Mouse (Mus musculus): Measurements from ENCODE around the gene Tspan2. TPM values are rescaled to one million over a fixed set of nuclear protein-coding genes. Genes with fewer than 3 reads are reported as not detected.

Tspan2 gene
- polyA plus RNA-seq, 1 experiment: not detected

DNA sequence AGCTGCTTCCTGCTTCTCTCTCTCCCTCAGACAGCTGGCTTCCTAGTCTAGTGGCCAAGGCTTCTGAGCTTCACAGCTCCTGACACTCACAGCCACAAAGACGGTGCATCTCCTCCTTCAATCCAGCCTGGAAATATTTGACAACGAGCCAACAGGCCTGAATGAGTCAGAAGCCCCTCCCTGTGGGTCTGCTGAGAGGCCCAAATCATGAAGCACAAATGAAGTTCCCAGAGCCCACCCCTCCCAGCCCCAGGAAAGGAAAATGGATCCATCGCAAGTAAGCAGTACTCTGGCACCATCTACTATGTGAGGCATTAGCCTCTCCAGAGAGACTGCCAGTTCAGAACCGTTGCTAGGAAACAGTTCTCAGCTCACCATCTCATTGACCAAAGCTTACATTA, 30.3 kb upstream of the Tspan2 start:
- no peak overlapping the region for H3K27ac ChIP-seq (ENCODE audit: insufficient read depth, low read depth, low read length)
- WGBS: 32% methylated on average over 4 of the region's 4 CpGs
- no peak overlapping the region for H3K4me3 ChIP-seq (ENCODE audit: insufficient read depth, low read depth, low read length)

DNA sequence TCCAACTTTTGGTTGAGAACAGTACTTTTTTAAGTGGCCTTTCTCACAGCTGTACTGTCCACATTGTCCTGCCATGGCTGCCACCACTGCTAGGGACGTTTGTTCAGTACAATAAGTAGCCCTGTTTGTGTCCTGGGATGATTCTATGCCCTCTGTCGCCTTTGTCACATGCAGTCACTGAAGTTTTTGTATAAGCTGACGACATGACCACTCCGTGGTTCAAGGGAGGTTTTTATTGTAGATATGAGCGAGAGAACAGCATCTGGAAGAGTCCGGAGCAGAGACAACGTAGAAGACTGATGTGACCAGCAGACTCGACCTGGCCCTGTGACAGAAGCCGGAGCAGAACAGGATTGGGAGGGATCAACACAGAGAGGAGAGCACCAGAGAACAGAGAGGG, 25.7 kb upstream of the Tspan2 start:
- H3K4me3 ChIP-seq (ENCODE audit: insufficient read depth, low read depth, low read length): no peak overlapping the region
- no peak for TF ChIP-seq POLR2A (IDR thresholded peaks at IDR 0.05; ENCODE audit: insufficient read depth, low read depth, low read length)
- no peak for TF ChIP-seq CTCF (IDR thresholded peaks at IDR 0.05; ENCODE audit: insufficient read depth, low read depth, low read length)
- H3K27ac ChIP-seq (ENCODE audit: insufficient read depth, low read depth, low read length): no peak overlapping the region
- 68% methylated on average over 9 of the region's 9 CpGs for WGBS
- peaks cover 2% of the 10 kb centered on the region for H3K4me1 ChIP-seq (ENCODE audit: control insufficient read depth, insufficient read depth, low read length)

More for the DNA sequence above, 30.3 kb upstream of the Tspan2 start:
- TF ChIP-seq CTCF (IDR thresholded peaks at IDR 0.05; ENCODE audit: insufficient read depth, low read depth, low read length): no peak
- TF ChIP-seq POLR2A (IDR thresholded peaks at IDR 0.05; ENCODE audit: insufficient read depth, low read depth, low read length): no peak
- H3K4me1 ChIP-seq (ENCODE audit: control insufficient read depth, insufficient read depth, low read length): no peaks in the 10 kb centered on the region

DNA sequence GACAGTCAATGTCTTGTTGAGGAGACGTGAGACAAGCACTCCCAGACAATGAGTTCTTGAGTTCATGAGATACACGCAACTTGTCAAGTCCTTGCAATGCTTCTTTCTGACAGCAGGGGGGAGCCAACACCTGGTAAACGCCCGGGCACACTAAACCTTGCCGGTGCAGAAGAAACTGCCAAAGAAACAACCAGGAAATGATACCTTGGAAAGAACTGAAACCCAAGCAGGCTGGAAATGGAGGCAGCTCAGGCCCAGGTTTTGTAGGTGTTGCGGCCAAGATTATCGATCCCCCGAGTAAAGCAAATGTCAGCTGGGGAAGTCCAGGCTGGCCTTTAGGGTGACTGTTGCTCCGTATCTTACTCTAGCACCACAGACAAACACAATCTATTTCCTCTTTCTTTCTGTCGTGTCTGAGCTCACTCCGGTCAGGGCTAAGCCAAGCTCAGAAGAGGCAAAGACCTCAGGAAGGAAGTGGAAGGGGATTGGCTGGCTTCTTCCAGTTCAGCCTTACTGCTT, 19.2 kb upstream of the Tspan2 start:
- no peak for TF ChIP-seq POLR2A (IDR thresholded peaks at IDR 0.05; ENCODE audit: insufficient read depth, low read depth, low read length)
- TF ChIP-seq CTCF (IDR thresholded peaks at IDR 0.05; ENCODE audit: insufficient read depth, low read depth, low read length): peak; percentile 80
- H3K4me1 ChIP-seq (ENCODE audit: control insufficient read depth, insufficient read depth, low read length): peaks cover 7% of the 10 kb centered on the region
- H3K27ac ChIP-seq (ENCODE audit: insufficient read depth, low read depth, low read length): no peak overlapping the region
- 38% methylated on average over 11 of the region's 11 CpGs for WGBS
- H3K4me3 ChIP-seq (ENCODE audit: insufficient read depth, low read depth, low read length): peak overlapping the region; percentile 16; the same call in 1 of the 2 replicates

DNA sequence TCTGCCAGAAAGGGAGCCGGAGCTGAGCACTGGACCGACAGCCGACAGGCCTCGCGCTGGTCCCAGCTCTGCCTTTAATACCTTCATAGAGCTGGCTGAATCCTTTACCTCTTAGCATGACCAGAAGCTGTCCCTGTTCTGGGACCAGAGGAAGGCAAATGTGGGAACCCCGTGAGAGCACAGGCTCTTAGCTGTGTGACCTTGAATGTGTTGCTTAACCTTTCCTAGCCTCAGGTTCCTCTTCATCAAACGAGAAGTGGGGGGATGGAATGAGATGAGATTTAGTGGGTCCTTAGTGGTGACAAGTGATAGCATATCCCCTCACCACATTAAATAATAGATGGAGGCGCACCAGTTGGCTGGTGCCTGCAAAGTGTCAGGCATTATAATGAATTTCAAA, 18.5 kb upstream of the Tspan2 start:
- no peak overlapping the region for H3K27ac ChIP-seq (ENCODE audit: insufficient read depth, low read depth, low read length)
- WGBS: 90% methylated on average over 8 of the region's 8 CpGs
- TF ChIP-seq CTCF (IDR thresholded peaks at IDR 0.05; ENCODE audit: insufficient read depth, low read depth, low read length) (no peak), POLR2A (IDR thresholded peaks at IDR 0.05; ENCODE audit: insufficient read depth, low read depth, low read length) (no peak)
- no peak overlapping the region for H3K4me3 ChIP-seq (ENCODE audit: insufficient read depth, low read depth, low read length)
- peaks cover 7% of the 10 kb centered on the region for H3K4me1 ChIP-seq (ENCODE audit: control insufficient read depth, insufficient read depth, low read length)

DNA sequence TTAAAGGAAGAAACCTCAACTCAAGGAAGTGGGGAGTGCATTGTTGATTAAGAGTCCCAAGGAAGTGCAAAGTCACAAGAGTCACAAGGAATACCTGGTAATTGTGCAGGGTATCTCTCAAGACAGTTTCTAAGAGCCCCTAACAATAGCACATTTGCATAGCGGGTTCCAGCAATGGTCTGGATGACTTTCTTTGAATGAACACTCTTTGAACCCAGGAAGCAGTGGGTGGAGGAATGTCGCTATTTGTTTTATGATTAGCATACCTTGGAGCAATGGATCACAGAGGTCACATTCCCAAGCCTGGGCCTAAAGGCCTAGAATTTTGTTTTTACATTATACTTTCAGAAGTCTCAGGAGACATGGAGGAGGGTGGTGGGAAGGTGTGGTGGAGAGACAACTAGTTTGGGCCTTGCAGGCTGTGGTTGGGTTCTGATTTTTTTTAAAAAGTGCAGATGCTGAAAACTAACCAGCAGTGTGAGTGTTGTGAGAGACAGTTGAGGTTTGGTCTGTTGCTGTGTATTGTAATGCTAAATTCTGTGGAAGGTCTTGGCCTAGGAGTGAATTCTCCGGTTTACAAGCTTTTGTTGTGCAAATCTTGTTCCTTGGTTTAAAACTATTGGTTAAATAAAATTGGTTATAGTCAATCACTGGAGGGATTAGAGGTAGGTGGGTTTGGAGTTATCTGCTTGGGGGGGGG, 16.6 kb upstream of the Tspan2 start:
- Histone ChIP-seq H3K27ac (ENCODE audit: insufficient read depth, low read depth, low read length) (no peak overlapping the region), H3K4me1 (ENCODE audit: control insufficient read depth, insufficient read depth, low read length) (peaks cover 7% of the 10 kb centered on the region), H3K4me3 (ENCODE audit: insufficient read depth, low read depth, low read length) (no peak overlapping the region)
- 81% methylated on average over 3 of the region's 3 CpGs for WGBS
- no peak for TF ChIP-seq POLR2A (IDR thresholded peaks at IDR 0.05; ENCODE audit: insufficient read depth, low read depth, low read length)
- no peak for TF ChIP-seq CTCF (IDR thresholded peaks at IDR 0.05; ENCODE audit: insufficient read depth, low read depth, low read length)

DNA sequence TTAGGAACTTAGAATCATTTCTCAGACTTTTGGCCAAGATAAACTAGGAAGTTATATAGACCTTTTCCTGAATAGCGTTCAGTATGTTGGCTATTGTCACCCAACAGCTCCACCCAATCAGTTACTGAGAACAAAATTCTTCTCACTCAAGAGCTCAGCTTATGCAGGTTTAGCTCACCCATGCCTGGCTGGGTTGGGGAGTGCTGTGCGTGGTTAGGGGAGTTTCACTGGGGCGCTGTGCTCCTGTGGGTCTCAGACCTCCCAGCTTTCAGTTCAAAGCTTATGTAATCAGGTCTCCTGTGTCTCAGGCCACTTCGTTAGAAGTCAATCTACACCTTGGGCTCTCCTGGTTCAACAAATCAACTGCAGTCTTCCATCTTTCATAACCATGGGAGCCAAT, 11.2 kb upstream of the Tspan2 start:
- 87% methylated on average over 4 of the region's 4 CpGs for WGBS
- Histone ChIP-seq H3K4me1 (ENCODE audit: control insufficient read depth, insufficient read depth, low read length) (no peaks in the 10 kb centered on the region), H3K27ac (ENCODE audit: insufficient read depth, low read depth, low read length) (no peak overlapping the region), H3K4me3 (ENCODE audit: insufficient read depth, low read depth, low read length) (no peak overlapping the region)
- no peak for TF ChIP-seq CTCF (IDR thresholded peaks at IDR 0.05; ENCODE audit: insufficient read depth, low read depth, low read length)
- no peak for TF ChIP-seq POLR2A (IDR thresholded peaks at IDR 0.05; ENCODE audit: insufficient read depth, low read depth, low read length)

DNA sequence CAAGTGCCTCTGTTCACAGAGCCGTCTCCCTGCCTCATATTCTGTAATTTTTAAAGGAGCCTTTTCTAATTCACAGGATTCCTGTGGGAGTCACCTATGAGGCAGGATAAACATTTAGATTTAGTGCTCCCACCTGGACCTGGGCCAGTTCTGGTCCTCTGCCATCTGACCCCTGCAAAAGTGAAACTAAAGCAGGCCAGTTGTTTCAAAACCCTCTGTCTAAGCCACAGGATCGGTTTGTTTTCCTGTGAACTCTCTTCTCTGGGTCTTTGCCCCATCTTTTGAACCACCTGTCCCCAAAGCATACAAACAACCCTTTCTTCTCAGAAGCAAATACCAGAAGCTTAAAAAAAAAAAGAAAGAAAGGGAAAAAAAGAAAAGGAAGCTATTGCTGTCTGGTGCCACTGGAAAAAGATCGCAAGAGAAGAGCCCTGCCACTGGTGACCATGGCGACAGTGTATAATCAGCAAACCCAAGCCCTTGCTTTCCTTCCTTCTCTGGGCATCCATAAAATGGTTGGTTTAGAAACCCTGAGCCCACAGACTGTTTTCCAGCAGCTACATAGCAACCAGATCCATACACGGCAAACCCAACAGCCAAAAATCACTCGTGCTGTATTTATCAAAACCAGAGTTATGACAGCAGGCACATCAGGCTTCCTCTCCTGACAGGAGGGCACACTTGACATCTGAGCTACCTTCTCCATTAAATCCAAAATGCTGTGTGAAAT, 10.3 kb upstream of the Tspan2 start:
- WGBS: 51% methylated on average over 6 of the region's 6 CpGs
- H3K4me3 ChIP-seq (ENCODE audit: insufficient read depth, low read depth, low read length): no peak overlapping the region

DNA sequence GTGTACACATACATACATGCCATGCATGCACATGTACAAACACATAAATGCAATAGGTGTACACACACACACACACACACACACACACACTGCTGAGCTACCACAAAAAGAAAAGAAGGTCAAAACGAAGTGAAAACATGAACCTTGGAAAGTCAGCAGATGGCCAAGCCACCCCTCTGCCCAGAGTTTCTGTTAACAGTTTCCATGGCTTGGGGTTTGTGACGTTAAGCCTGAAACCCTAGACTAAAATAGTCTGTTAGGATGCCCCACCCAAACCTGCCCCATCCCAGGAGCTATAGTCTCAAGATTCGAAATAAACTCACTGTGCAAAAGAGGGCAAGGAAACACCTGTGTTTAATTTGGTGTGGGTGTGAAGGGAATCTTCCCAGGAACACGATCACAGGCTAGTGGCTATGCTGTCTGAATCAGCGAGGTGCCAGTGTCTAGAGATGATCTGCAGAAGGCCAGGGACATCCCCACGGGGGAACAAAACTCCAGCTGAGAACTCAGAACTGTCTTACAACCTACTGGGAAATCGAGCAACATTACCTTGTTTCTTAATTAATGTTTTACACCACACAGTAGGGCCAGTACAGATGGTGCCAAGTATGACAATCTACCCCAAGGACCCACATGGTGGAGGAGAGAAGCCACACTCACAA, 9.4 kb upstream of the Tspan2 start:
- TF ChIP-seq POLR2A (IDR thresholded peaks at IDR 0.05; ENCODE audit: insufficient read depth, low read depth, low read length) (no peak), CTCF (IDR thresholded peaks at IDR 0.05; ENCODE audit: insufficient read depth, low read depth, low read length) (no peak)

More for the DNA sequence above, 10.3 kb upstream of the Tspan2 start:
- Histone ChIP-seq H3K4me1 (ENCODE audit: control insufficient read depth, insufficient read depth, low read length) (no peaks in the 10 kb centered on the region), H3K27ac (ENCODE audit: insufficient read depth, low read depth, low read length) (no peak overlapping the region)
- no peak for TF ChIP-seq POLR2A (IDR thresholded peaks at IDR 0.05; ENCODE audit: insufficient read depth, low read depth, low read length)
- no peak for TF ChIP-seq CTCF (IDR thresholded peaks at IDR 0.05; ENCODE audit: insufficient read depth, low read depth, low read length)

DNA sequence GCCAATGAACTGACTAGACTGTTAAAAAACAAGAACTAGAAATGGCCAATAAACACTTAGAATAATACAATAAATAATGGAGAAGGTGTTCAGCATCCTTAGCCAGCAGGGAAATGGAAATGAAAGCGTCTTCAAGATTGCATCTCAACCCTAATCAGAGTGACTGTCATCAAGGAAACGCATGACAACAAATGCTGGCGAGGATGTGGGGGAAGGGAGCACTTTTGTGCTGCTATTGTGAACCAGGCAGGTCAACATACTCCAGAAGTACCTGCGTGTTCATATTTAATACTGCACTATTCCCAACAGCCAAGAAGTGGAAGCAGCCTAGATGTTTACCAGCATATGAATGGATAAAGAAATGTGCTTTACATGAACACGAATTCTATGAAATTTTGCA, 4.9 kb upstream of the Tspan2 start:
- Histone ChIP-seq H3K27ac (ENCODE audit: insufficient read depth, low read depth, low read length) (no peak overlapping the region), H3K4me1 (ENCODE audit: control insufficient read depth, insufficient read depth, low read length) (peaks cover 3% of the 10 kb centered on the region), H3K4me3 (ENCODE audit: insufficient read depth, low read depth, low read length) (no peak overlapping the region)
- TF ChIP-seq CTCF (IDR thresholded peaks at IDR 0.05; ENCODE audit: insufficient read depth, low read depth, low read length): no peak
- TF ChIP-seq POLR2A (IDR thresholded peaks at IDR 0.05; ENCODE audit: insufficient read depth, low read depth, low read length): no peak
- 71% methylated on average over 5 of the region's 5 CpGs for WGBS

More for the DNA sequence above, 9.4 kb upstream of the Tspan2 start:
- H3K4me1 ChIP-seq (ENCODE audit: control insufficient read depth, insufficient read depth, low read length): no peaks in the 10 kb centered on the region
- 78% methylated on average over 7 of the region's 7 CpGs for WGBS
- H3K27ac ChIP-seq (ENCODE audit: insufficient read depth, low read depth, low read length): no peak overlapping the region
- no peak overlapping the region for H3K4me3 ChIP-seq (ENCODE audit: insufficient read depth, low read depth, low read length)

All from olfactory bulb, adult 2 months (tissue).